Mouse (Mus musculus): ENCODE results near the gene Tpcn2. TPM values are rescaled to one million over a fixed set of nuclear protein-coding genes. Genes with fewer than 3 reads are reported as not detected.
A peak's percentile ranks its signal among the peaks of the same experiment; 100 is the strongest.

The Tpcn2 gene
- total RNA-seq, 2 experiments from 2014 or later = 9.4 to 11.7 TPM

DNA sequence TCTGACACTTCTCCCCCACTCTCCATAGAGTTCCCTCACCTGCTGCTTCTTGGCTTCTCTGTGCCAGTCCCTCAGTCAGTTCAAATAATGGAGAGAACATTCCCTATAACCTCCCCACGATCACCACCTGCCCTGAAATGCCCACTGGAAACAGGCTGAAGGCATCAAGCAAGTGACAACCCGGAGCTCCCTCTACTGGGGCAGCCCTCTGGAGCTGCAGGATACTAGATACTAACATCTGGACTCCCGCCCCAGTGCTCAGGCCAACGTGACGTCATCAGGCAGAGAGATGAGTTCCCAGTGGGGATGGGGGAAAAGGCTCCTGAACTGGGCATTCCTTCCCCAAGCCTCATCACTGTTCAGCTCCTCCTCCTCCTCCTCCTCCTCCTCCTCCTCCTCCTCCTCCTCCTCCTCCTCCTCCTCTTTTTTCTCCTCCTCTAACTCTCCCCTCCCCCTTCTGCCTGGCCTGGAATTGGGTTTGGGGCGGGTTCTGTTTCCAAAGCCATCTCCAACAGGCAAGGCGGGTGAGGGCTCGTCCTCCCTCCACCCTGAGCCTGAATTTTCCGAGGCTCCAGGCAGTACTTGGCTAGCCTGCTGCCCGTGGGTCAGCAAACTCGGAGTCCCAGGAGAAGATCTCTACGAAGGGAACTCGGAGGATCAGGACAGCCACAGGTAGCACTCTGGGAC, 16.7 kb upstream of the Tpcn2 start, which contains the start of gene Mrgprf:
TSS of gene Mrgprf (plus strand) at position 508 of the 687 bp plus-strand sequence.
- peak; percentile 65 to 86 for DNase-seq (ENCODE audit: low spot score in 2 of 2)

DNA sequence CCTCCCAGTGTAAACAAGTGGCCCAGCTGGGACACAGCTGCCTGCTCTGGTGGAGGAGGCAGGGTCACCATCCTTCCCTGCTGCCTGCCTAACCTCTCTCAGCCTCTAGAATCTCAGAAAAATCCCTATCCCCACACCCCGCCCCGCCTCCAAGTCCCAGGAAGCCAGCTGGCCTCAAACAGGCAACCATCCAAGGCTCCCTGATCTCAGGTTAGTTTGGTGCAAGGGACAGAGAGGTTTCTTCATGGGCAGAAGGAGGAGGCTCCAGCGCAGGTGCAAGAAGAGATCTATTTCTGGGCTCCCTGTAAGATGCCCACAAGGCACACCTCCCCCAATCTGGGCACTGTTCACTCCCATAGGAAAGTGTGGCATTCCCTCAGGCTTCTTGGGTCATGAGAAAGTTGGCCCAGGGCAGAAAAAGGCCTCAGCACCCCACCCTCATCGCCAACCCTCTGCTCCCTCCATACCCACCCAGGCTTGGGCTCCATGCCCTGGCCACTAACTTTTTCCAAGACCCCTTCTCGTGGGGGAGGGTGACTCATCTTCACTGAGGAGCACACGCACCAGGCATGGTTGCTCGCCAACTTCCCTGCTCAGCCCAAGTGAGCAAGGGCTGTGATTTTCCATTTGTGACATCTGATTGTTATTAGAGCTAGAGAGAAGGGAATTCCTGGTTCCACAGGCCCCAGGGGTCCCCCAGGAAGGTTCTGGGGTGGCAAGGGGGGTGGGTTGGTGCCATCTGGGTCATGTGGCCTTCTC, 15.9 kb upstream of the Tpcn2 start:
- DNase-seq (ENCODE audit: low spot score in 2 of 2) = peak; percentile 42 to 72

DNA sequence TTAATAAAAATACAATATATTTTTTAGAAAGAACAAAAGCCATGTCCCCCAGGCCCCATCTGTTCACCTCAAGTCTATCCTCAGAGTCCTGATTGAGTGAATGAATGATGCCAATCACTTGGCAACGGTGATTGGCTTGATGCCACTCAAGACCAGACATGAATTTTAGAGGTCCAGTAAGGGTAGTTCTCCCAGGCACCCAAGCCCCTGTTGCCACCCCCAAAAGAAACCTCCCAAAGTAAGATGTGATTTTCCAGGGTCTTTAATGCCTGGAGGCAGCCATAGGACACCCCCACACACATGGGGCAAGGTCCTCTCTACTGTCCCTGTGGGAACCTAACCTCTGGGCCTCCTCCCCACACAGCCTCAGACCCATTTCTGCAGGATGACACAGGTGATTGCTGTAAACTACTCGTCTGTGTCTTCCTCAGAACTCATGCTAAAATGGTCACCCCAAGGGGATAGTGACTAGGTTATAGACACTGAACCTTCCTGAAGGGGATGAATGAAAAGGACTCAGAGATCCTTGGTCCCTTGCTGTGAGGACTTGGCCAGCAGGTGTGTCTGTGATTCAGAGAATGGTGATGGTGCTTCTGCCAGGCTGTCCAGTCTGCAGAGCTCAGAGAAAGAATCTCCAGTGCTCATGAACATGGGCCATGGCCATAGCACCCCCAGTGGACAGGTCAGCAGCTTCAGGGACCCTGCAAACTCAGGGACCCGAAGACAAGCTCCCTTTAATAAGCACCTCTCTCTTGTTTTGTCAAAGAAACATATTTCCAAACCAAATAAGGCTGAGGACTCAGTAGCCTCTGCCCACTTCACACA, 15.1 kb upstream of the Tpcn2 start:
- no peak for DNase-seq (ENCODE audit: low spot score in 2 of 2)

DNA sequence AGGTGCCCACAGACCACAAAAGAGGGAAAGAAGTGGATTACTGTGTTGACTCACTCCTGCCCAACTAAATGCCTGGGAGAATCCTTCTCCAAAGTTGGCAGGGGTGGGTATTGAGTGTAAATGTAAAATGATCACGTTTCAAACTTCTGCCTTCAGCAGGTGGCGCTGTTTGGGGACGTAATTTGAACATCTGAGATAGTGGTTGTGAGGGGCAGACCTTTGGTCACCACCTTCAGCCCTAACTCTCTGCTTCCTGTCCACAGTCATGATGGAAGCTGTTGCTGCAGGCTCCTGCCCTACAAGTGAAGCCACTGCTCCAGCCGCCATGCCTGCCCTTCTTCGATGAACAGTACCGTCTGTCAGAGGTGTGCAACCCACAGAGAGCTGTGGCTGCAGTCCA, 10.0 kb upstream of the Tpcn2 start:
- DNase-seq (ENCODE audit: low spot score in 2 of 2) = no peak

DNA sequence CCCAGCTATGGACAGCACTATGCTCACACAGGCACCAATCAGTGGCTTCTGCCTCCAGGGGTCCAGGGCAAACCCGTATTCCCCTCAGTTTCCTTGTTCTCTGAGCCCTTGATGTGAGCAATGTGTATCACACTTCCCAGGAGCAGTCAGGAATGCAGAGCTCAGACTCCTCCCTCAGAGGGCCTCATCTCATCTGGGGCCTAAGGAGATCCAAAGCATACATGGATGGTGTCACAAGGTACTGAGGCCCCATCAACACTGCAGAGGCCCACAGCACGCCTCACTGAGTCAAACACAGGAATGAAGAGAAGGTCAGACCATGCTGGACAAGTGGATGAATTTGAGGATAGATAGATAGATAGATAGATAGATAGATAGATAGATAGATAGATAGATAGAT, 8.9 kb upstream of the Tpcn2 start:
- DNase-seq (ENCODE audit: low spot score in 2 of 2) = no peak

DNA sequence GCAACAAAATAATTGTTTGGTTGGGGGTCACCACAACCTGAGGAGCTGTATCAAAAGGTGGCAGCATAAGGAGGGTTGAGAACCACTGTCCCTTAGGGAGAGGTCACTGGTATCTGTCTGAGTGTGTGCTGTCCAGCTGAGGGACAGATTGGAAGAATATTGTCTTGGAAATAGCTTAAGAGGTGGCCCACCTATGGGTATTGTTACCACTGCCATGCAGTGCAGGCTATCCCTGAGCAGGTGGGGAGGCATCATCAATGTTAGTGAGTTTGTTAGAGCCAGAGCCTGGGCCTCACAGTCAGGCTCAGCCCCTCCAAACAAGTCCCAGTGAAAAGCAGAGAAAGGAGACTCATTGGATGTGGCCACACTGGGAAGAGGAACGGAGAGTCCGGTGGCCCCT, 8.0 kb upstream of the Tpcn2 start:
- DNase-seq (ENCODE audit: low spot score in 2 of 2) = no peak

DNA sequence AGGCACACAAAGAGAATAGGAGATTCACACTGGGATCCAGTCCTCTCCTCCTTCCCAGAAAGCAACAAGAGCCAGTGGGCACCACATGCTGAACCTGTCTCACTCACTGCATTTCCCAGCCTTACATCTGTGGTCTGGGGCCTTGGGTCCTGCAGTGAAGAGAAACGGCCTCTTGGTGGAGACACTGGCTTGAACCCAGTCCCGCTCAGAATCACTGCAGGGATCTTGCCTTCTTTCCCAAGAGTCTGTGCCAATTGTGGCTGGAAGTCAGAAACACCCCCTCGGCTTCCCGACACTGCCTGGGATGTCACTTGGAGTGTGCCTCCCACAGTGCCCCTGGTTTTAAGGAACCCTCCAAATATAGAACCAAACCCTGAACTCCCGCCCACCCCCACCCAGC, 5.5 kb upstream of the Tpcn2 start:
- DNase-seq (ENCODE audit: low spot score in 2 of 2) = peak in 1 of 2 experiments; percentile 48

DNA sequence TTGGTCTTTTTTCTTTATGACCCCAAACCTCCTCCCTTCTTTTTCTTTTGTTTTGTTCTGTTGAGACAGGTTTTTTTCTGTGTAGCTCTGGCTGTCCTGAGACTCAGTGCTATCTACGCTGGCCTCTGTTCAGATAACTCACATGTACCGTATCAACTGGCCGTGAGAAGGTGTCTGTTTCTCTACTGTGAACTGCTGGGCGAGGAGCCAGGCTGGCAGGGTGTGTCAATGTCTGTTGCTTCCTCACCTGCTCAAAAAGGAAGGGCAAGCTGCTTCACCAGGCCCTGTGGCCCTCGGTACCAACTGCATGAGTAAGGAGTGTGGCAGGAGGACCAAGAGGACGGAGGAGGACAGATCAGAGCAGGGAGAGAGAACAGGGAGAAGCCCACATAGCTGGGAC, 3.6 kb upstream of the Tpcn2 start:
- DNase-seq (ENCODE audit: low spot score in 2 of 2) = no peak

DNA sequence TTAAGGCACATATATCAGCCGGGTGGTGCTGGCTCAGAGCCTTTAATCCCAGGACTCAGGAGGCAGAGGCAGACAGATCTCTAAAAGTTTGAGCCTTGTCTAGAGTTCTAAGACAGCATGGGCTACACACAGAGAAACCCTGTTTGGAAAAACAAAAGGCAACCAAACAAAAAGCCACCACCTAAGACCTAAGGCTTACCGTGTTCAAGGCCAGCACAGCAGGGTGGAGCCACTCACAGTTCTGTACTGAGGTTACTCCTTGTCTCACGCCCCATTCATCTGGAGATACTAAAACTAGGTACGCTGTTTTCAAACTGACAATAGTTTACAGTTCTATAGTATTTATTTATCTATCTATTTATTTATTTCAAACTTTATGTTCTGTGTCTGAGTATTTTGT, 1.7 kb upstream of the Tpcn2 start:
- DNase-seq (ENCODE audit: low spot score in 2 of 2) = no peak

DNA sequence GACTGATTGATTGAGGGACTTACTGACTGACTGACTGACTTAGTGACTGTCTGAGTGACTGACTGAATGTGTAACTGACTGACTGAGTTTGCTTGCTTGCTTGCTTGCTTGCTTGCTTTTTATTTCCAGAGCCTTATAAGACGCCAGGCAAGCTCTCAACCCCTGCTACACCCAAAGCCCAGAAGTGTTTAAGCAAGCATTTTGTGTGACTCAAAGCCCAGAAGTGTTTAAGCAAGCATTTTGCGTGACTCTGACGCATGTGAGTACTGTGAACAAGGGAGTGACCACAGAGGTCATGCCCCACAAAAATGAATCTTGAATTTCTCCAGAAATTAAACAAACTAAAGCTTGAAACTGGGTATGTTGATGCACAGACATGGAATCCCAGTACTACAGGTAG, 482 bp upstream of the Tpcn2 start:
- no peak for DNase-seq (ENCODE audit: low spot score in 2 of 2)

DNA sequence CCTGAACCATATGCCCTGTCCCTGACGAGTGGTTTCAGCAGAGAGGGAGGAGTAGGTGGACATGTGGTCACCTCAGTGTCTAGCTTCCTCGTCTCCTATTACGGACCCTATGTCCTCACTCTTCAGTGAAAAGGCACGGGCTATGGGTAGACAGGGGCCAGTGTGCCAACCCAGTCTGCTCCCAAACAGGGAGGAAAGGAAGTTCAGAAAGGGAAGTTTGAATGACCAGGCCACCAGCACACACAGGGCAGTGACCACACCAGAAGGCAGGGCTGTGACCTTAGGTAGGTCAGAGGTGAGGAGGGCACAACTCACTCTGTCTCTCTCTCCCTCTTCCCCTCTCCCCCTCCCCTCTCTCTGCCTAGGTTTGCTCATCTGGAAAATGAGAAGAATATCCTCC, 770 bp downstream of the Tpcn2 start:
- DNase-seq (ENCODE audit: low spot score in 2 of 2) = no peak

DNA sequence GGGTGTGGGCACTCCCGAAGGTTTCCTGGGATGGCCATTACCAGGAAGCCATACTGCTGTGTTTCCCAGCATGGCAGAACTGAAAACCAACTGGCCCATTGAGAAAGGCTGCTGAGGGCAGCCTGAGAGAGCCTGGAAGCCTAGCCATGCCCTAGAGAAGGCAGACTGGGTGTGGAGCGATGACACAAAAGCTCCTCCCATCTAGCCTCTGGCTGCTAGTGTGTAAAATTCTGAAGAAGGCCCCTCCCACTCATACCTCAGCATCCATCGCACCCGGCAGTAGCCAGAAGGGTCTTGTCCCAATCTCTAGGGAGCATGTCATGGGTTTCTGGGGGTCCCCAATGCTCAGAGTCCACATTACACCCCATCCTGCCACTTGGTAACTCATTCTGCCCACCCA, 2.4 kb downstream of the Tpcn2 start:
- no peak for DNase-seq (ENCODE audit: low spot score in 2 of 2)

DNA sequence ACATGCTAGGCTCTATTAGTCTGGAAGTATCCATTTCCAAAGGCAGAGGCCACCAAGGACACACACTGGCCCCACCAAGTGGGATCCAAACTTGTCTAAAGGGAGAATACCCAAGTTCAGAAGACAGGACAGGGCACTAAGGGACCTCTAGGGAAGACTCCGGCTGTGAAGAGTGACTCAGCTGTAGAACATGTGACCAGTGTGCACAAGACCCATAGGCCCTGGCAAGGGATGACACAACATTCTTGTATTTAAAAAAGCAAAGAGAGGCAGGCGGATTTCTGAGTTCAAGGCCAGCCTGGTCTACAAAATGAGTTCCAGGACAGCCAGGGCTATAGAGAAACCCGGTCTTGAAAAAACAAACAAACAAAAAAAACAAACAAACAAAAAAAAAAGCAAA, 8.3 kb downstream of the Tpcn2 start:
- no peak for DNase-seq (ENCODE audit: low spot score in 2 of 2)

DNA sequence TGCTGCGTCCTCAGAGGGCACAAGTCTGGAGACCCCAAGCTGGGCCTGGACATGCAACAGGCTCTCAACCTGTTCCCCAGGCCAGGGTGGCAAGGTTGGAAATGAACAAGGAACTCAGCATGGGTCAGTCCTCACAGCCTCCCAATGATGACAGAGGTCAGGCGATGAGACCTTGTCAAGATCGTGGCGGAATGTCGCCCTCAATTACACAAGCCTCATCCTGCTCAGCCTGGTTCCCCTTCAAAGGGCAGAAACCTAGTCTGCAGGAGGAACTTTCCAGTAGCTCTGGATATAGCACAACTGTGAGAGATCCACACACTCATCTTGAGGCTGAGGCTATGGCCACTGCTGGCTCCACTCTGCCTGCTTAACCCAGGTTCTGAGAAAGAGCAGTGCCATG, 12.9 kb downstream of the Tpcn2 start:
- DNase-seq (ENCODE audit: low spot score in 2 of 2) = no peak

DNA sequence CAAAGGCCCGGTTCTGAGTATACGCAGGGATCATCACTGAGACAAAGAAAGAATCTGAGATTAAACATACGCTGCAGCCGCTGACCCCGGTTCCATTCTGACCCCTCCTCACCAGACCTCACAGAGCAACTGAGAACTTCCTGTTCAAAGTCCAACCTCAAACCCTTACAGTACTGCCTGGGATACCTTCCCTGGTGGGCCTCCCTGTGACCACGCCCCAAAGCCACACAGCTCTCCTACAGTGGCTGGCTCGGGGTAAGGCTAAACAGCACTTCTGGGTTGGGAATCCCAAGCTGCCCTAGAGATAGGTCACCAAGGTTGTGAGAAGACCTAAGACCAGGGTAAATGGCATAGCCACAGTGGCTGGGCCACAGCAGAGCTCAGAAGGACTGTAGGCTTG, 14.9 kb downstream of the Tpcn2 start:
- no peak for DNase-seq (ENCODE audit: low spot score in 2 of 2)

DNA sequence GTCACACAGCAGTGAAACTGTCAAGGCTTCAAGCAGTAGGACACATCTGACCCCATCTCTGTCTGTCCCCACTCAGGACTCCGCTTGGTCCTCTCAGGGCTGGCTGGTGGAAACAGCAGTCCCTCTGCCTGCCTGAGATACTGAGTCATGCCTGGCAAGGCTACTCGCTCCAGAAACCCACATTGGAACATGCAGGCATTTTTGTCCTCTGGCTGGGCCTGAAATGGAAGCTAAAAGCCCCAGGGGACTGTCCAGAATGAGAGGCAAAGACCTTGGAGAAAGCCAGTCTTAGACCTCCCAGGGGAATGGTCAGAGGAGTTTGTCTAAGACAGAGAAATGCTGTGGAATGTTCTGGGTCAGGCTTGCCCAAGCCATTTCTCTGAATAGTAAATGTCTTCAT, 17.8 kb downstream of the Tpcn2 start:
- DNase-seq (ENCODE audit: low spot score in 2 of 2) = no peak

DNA sequence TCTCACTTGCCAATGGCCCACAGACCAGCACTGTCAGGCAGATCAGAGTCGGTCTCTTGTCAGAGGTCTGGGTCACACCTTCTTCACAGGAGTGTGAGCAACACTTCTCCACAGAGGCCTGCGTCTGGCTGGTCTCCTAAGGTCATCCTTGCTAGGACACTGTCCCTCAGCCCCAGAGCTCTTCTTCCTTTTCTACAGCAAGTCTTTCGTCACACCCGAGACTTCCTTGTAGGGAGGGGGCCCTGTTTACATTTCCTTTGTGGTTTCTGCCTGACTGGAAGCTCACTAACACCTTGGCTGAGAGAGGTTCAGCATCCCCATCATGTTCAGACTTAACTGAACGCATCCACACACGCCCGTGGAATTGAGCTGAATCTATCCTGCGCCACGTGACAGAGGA, 19.6 kb downstream of the Tpcn2 start:
- DNase-seq (ENCODE audit: low spot score in 2 of 2) = no peak

DNA sequence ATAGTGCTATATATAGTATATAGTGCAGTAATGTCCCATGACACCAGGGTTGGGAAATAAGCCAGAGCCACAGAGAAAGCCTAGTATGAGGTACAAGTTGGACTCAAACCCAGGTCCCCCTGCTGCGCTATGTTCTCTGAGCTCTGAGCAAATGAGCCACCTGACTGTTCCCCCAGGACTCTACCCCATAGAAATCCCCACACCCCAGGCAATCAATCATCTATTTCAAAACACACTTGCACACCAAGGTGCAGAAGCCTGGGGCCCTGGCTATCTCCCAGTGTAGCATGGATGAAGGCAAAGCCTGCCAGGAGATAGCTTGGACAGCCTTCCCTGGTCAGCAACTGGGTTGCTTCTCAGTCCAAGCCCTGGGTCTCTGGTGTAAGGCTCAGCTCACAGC, 27.7 kb downstream of the Tpcn2 start:
- DNase-seq (ENCODE audit: low spot score in 2 of 2) = no peak

DNA sequence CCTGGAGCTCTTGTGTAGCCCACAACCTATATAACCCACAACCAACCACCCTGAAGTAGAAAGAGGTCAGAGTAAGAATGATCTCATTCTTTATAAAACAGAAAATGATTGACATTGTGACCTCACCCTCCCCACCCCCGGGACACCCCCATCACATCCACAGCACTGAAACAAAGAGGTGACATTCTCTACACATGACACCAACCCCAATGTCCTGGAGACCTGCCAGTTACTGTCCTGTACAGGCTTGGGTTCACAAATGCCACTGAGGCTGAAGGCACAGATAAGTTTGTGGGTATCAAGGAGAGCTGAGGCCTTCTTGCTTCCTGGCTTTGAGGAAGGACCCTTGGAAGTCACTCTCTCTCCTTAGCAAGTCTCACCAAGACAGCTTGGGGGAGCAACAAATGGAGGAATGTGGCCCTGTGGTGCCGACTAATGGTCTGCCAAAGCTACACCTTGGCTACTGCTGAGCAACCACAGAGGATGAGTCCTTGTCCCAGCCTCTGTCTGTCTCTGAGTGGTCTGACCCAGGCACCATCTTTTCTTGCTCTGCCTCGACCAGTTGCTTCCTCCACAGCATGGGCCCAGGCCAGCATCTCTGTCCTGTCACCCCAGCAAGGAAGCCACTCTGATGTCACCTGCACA, 29.7 kb downstream of the Tpcn2 start:
- DNase-seq (ENCODE audit: low spot score in 2 of 2) = no peak

DNA sequence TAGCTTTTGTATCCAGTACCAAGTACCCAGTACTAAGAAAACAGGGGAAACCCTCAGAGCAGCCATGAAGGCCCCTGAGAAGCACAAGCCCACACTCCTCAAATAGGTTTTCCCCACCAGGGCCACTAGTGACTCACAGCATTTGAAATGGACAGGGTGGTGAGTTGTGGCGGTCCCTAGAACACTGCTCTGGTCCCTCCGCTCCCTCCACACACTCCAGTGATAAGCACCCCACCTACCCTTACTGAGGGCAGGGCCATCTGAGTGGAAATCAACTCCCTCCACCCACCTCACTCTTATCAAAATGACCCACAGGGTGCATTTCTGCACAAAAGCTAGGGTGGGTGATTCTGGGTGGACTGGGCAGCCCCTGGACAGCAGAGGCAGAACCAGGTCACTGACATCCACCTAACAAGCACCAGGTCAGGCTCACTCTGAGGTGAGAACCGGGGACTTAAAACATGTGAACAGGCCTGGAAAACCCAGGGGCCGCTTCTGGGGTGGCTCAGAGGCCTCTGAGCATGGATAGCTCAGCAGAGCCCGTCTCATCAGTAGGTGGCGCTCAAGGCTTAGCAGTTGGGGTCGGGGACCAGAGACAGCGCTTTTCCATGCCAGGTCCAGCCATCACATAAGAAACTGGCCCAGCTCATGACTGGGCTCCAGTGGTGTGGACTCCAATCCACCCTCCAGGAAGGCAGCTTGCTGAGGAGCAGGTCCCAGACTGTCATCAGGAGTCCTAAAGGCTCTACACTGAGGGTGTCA, 30.9 kb downstream of the Tpcn2 start:
- DNase-seq (ENCODE audit: low spot score in 2 of 2) = peak; percentile 84 to 88

DNA sequence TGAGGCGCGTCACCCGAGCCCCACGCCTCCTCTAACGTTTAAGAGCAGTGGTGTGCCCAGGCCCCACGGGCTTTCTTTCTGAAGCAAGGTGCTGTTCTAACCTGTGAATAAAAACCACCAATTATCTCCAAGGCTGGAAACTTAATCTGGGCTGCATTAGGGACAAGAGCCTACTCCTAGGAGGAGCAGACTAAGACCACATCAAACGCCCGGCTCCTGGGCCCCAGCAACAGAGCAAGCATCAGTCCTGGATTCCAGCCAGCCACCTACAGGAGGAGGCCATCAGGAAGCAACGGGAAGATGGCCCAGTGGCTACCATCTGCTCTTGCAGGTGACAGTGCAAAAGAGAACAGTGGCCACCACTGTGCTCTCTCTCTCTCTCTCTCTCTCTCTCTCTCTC, 33.6 kb downstream of the Tpcn2 start:
- DNase-seq (ENCODE audit: low spot score in 2 of 2) = no peak

Measured in gastrocnemius, postnatal 4 days (tissue).